Mouse (Mus musculus) large intestine, adult 2 months (tissue): Measurements from ENCODE around the gene Osgep. TPM values are rescaled to one million over a fixed set of nuclear protein-coding genes. Genes with fewer than 3 reads are reported as not detected.
"Not testable (repeated sequence)": the region's sequence is repeated elsewhere in the genome, so short reads cannot be mapped to it uniquely, and the experiment has no call there.

Experiments
- DNase-seq: peaks from one replicate; pipeline ENCODE4 v3.0.0-alpha.2; 2012; ENCODE audit warnings: low read depth, low spot score
- whole genome bisulfite sequencing: fragments of 180-500 bp; shearing (Covaris S2); methylation state at CpG from one replicate; pipeline ENCODE4 v1.1.7; 2018; 5-methylcytosine and 5-hydroxymethylcytosine counted together
- polyA plus RNA-seq: library from polyadenylated mRNA; depleted of rRNA; stranded (reverse); fragments of >200 nt; gene quantifications from 2 replicates; pipeline ENCODE4 v1.2.3, GENCODE M21; 2012; rRNA removed

Osgep gene
- polyA plus RNA-seq, 1 experiment, result 57.4 TPM

DNA sequence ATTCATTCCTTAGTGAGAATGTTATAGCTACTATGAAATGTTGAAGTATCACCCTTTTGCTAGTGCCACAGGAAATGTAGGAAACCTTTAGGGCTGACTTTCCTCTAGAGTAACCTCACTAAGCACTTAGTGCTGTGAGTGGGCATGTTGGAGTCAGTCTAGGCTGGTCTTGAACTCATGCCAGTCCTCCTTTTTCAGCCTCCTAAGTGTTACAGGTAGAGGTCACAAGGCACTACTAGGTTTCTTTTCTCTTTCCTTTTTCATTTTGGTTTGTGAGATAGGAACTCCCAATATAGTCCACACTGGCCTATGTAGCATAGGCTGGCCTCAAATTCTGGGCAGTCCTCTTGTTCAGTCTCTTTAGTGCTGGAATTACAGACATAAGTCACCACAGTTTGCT is 29.3 kb downstream of the Osgep start:
- no peak for DNase-seq

- no peak for DNase-seq
- WGBS, result 50% methylated on average over 22 of the region's 22 CpGs
These were observed 31.9 kb downstream of the Osgep start for GRCm38 (mm10) chr14:50892541-50893459.

DNA sequence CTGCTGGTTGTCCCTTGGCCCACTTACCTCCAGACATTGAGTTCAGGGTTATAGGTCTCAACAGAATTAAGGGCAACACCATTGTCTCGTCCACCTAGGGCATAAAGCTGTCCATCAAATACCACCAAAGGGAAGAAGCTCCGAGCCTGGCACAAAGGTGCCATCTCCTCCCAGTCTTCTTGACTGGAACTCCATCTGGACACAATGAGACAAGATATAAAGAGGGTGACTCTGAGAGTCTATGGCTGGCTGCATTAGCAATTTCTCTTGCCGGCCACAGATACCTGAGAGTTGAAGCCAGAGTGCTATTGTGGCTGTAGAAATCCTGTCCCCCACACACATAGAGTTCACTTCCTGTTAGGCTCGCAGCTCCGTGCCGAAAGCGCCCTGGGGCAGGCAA is 32.6 kb downstream of the Osgep start:
- no peak for DNase-seq
- 77% methylated on average over 7 of the region's 7 CpGs for WGBS

DNA sequence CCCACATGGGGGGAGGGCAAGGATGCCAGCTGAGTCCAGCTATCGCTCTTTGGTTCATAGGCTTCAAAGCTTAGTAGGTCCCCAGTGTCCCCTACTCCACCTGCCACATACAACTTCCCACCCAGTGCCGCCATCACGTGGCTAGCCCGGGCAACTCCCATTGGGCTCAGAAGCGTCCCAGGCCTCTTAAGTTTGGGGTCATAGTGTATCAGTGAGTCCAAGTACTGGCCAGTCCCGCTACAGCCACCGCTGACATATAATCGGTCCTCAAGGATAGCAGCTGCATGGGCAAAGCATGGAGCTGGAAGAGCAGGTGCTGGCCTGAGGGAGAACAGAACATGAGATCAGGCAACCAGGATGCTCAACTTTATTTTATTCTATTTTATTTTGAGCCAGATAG is 33.1 kb downstream of the Osgep start:
- DNase-seq, result no peak
- WGBS, result 98% methylated on average over 8 of the region's 8 CpGs

GRCm38 (mm10) chr14:50876236-50876950 is 48.3 kb downstream of the Osgep start:
- 77% methylated on average over 6 of the region's 6 CpGs for WGBS

GRCm38 (mm10) chr14:50875591-50876230 is 49.0 kb downstream of the Osgep start:
- 40% methylated on average over 6 of the region's 6 CpGs for WGBS
- no peak for DNase-seq

More at GRCm38 (mm10) chr14:50876236-50876950, 48.3 kb downstream of the Osgep start:
- DNase-seq, result no peak

DNA sequence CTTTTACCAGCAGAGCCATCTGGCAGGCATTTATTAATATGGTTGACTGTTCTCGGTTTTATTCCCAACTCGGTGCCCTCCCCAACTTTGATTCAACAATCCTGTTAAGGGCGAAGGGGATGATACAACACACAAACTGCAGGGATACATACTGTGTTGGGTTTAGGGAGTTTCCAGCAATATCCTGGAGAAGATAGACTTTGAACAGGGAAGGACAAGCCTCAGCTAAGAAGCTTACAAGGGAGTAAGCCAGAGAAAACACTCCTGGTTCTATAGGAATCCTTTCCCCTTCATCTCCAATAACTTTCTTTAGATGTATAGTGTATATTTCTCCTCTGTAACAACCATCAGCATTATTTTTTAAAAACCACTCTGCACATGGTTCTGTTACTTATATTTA is 49.5 kb downstream of the Osgep start:
- DNase-seq, result no peak
- 43% methylated on average over 3 of the region's 3 CpGs for WGBS

GRCm38 (mm10) chr14:50871284-50871683 is 53.4 kb downstream of the Osgep start:
- WGBS, result 82% methylated on average over 2 of the region's 2 CpGs
- DNase-seq, result no peak

DNA sequence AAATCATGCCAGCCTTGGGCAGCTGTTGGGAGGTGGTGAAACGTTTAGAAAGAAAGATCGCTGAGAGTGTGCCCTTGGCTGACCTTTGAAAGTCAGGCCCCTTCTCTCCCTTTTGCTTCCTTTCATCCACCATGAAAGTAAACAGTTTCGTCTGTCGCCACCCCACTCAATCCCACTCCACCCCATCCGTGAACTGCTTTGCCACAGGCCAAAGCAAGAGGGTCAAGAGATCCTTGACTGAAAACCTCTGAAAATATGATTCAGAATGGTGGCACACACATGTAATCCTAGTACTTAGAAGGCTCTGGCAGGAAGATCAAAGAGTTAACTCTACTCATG is 53.9 kb downstream of the Osgep start:
- DNase-seq, result no peak
- 18% methylated on average over 5 of the region's 5 CpGs for whole genome bisulfite sequencing

DNA sequence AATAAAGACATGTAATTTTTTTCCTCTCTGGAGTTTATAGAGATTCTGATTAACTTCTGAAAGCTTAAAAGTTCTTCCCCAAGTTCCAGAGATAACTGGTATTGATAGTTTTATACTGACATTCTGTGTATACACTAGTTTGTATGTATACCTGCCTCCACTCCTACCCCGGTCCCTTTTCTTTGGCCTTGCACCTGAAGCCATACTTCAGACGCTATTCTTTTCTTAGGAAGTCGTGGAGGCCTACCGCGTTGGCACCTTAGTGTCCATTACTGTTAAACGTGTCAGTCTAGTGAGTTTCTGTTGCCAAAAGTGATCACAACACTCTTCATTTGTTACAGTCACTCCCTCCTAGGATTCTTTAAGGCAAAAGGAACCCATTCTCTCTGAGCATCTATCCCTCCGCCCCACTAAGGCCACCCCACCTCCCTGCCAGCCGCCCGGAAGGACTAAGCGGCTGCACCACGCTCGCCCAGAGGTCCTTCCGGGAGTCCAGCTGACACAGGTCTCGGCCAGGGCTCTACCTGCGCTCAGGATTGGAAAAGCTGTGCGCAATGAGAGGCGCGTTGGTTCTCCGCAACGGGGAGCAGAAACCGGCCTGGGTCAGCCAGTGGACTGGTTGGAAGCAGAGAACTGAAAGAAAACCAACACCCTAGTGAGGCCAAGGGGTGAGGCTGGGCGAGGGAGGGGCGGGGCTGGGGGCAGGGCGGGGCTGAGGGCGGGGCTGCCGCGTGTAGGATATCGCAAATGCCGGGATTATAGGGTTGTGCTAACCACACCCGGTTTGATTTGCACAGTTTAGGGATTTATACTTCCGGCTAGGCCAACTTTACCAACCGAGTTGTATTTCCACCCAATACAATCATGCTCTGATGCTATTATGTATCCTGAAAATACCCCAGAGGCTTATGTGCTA is 54.5 kb downstream of the Osgep start, which contains the start of gene Tep1:
Tep1 (minus strand) TSS at position 672 of the 916 bp plus-strand sequence.
- WGBS, result 3% methylated on average over 32 of the region's 32 CpGs
- DNase-seq, result no peak

DNA sequence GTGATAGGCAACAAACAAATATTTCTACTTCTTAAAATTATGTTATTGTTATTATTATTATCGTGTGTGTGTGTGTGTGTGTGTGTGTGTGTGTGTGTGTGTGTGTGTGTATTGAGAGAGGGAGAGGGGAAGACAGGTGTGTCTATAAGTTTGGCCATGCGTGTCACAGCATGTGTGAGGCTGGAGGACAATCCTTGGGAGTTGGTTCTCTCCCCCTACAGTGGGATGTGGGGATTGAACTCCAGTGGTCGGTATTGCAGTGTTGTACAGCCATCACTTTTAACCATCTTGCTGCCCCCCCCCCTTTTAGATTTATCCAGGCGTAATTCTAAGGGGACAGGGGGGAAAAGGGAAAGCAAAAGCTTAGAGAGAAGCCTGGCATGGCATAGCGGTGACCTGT is 56.0 kb downstream of the Osgep start:
- 90% methylated on average over 5 of the region's 5 CpGs for WGBS

DNA sequence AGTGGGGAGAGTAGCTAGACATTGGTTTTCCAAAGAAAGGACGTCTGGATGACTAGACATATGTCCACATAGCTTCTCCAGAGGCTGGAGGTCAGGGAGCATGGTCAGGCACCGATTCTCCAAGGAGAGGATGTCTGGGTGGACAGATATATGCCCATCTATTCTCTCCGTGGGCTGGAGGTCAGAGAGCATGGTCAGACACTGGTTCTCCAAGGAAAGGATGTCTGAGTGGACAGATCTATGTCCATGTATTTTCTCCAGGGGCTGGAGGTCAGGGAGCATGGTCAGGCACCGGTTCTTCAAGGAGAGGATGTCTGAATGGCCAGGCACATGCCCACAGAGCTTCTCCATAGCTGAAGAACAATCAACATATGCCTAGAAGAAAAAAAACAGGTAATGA is 56.5 kb downstream of the Osgep start:
- WGBS, result 83% methylated on average over 4 of the region's 4 CpGs
- no peak for DNase-seq

More for the DNA sequence above, 56.0 kb downstream of the Osgep start:
- no peak for DNase-seq

DNA sequence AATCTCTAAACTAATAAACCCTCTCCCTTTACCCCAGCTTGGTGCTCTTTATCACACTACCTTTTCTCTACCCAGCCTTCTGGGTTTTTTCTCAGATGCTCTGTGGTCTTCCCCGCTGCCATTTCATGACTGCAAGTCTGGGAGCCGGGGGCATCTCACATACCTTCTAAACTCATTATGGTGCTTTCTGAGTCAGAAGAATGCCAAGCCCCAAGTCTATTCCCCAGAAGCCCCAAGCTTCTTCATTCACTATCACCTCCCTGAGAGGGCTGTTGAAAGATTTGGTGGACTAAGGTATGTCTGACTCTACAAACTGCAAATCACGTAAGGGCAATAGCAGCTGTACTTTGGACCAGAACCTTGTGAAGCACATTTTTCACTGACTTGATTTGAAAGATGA is 57.7 kb downstream of the Osgep start:
- no peak for DNase-seq
- 79% methylated on average over 3 of the region's 3 CpGs for WGBS

DNA sequence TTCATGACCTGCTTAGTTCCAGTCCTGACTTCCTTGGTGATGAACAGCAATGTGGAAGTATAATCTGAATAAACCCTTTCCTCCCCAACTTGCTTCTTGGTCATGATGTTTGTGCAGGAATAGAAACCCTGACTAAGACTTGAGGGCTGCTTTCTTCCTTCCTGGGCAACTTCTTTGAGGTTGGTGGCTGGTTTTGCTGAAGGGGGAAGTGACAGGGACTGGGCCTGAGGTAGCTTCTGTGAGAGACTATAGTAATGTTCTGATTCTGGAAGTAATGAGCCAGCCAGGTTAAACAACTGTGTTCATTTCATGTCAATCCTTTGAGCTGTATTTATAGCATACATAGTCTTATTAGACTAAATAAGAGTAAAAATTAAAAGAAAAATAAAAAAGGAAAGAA is 59.7 kb downstream of the Osgep start:
- not testable (repeated sequence) for DNase-seq

DNA sequence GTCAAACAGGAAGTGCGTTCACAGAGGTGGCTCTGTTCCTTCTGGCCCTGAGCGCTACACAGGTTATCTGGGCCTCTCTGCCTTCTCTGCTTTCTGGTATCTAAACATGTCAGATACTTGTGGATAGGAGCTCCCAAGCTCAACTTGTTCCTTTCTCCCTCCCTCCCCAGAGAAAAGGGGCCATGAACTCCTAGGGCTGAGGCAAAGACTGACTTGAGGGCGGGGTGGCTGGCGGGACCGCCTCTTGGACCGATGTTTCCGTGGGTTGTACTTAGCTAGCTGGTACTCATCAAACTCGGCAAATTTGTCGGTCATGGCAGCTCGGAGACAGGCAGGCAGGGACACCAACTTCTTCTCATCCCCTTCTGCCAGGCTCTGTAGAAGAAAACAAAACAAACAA is 62.1 kb downstream of the Osgep start:
- DNase-seq, result no peak
- 93% methylated on average over 10 of the region's 10 CpGs for WGBS

Other genes starting within 250 kb of the Osgep start
- gene Olfr747, start 231.7 kb downstream of the Osgep start, polyA plus RNA-seq, result not detected in 2 replicates
- gene Olfr748, start 217.5 kb downstream of the Osgep start, polyA plus RNA-seq, result not detected in 2 replicates
- not detected in 2 replicates for gene Olfr749, start 179.8 kb downstream of the Osgep start, polyA plus RNA-seq
- gene Ttc5, start 139.4 kb downstream of the Osgep start, polyA plus RNA-seq, result 21.7 and 25.6 TPM in 2 replicates
- gene Ccnb1ip1, start 117.2 kb downstream of the Osgep start, polyA plus RNA-seq, result not detected in 2 replicates
- 16.3 and 23.8 TPM in 2 replicates for gene Parp2, start 117.1 kb downstream of the Osgep start, polyA plus RNA-seq
- gene Tep1, start 54.3 kb downstream of the Osgep start, polyA plus RNA-seq, result 68.7 and 104 TPM in 2 replicates
- 0.71 and 2.3 TPM in 2 replicates for gene Klhl33, start 27.4 kb downstream of the Osgep start, polyA plus RNA-seq
- gene Apex1, start 75 bp upstream of the Osgep start, polyA plus RNA-seq, result 36.0 and 49.2 TPM in 2 replicates
- gene Pip4p1, start 6.0 kb upstream of the Osgep start, polyA plus RNA-seq, result 52.3 and 65.7 TPM in 2 replicates
- 143 and 173 TPM in 2 replicates for gene Pnp, start 6.2 kb upstream of the Osgep start, polyA plus RNA-seq
- 68.3 and 107 TPM in 2 replicates for gene Gm49342, start 19.6 kb upstream of the Osgep start, polyA plus RNA-seq
- 104 and 150 TPM in 2 replicates for gene Pnp2, start 31.1 kb upstream of the Osgep start, polyA plus RNA-seq
- gene Rnase10, start 82.9 kb upstream of the Osgep start, polyA plus RNA-seq, result 0.11 and 0.23 TPM in 2 replicates
- not detected in 2 replicates for gene Rnase9, start 117.0 kb upstream of the Osgep start, polyA plus RNA-seq
- gene Rnase11, start 125.3 kb upstream of the Osgep start, polyA plus RNA-seq, result not detected in 2 replicates
- 0.86 and 1.0 TPM in 2 replicates for gene Rnase12, start 132.8 kb upstream of the Osgep start, polyA plus RNA-seq
- 0.10 TPM in 1 of 2 replicates, not detected in the other for gene Olfr750, start 149.5 kb upstream of the Osgep start, polyA plus RNA-seq
- 205 and 226 TPM in 2 replicates for gene Rnase4, start 166.2 kb upstream of the Osgep start, polyA plus RNA-seq
- 47.5 and 67.8 TPM in 2 replicates for gene Ang, start 166.3 kb upstream of the Osgep start, polyA plus RNA-seq
- gene Eddm3b, start 189.5 kb upstream of the Osgep start, polyA plus RNA-seq, result not detected in 2 replicates
- 19.4 and 23.6 TPM in 2 replicates for gene Rnase6, start 199.0 kb upstream of the Osgep start, polyA plus RNA-seq
- gene Rnase1, start 221.9 kb upstream of the Osgep start, polyA plus RNA-seq, result 17.4 and 38.2 TPM in 2 replicates
- gene Rnase2b, start 237.4 kb upstream of the Osgep start, polyA plus RNA-seq, result 0.22 TPM in 1 of 2 replicates, not detected in the other